Mouse (Mus musculus): ENCODE data around the gene Map4k2.

GRCm38 (mm10) chr19:6324751-6325150, 16.2 kb upstream of the Map4k2 start:
- TF ChIP-seq CTCF (IDR thresholded peaks at IDR 0.05; ENCODE audit: borderline replicate concordance, control insufficient read depth, extremely low read depth, insufficient read depth, low read length, poor library complexity) (no peak), POLR2A (IDR thresholded peaks at IDR 0.05; ENCODE audit: control insufficient read depth, extremely low read depth, insufficient read depth, low read length, poor library complexity) (no peak)

Measured in thymus, adult 2 months (tissue).